Mouse (Mus musculus) midbrain, embryonic 14.5 days (tissue): ENCODE measurements around the gene Csrnp3. TPM values are rescaled to one million over a fixed set of nuclear protein-coding genes. Genes with fewer than 3 reads are reported as not detected.

Source experiments
- ATAC-seq: fragments of 200-750 bp; cut with Nextera tagmentation; 2 replicates; pipeline ENCODE4 v1.8.0; 2017; ENCODE audit warnings: moderate number of reproducible peaks, moderate library complexity; ENCODE audit not compliant: low FRiP score, low TSS enrichment
- DNase-seq: peaks from one replicate; pipeline ENCODE4 v3.0.0-alpha.2; 2015
- H3K27ac ChIP-seq: fragments of 300-500 bp; sonication (generic); replicated peaks from 2 replicates; pipeline ENCODE4 v1.5.1; 2014; ENCODE audit warnings: mild to moderate bottlenecking, low read depth, low read length, moderate library complexity
- H3K27me3 ChIP-seq: fragments of 300-500 bp; sonication (generic); 2 replicates; pipeline ENCODE4 v1.6.1; 2014; ENCODE audit warnings: low read length, control low read depth, mixed read lengths; ENCODE audit not compliant: control insufficient read depth, insufficient read depth
- H3K36me3 ChIP-seq: fragments of 300-500 bp; sonication (generic); 2 replicates; pipeline ENCODE4 v1.6.1; 2014; ENCODE audit warnings: low read length, control low read depth; ENCODE audit not compliant: control insufficient read depth, insufficient read depth
- H3K4me1 ChIP-seq: fragments of 300-500 bp; sonication (generic); 2 replicates; pipeline ENCODE4 v1.6.1; 2014; ENCODE audit warnings: mild to moderate bottlenecking, antibody characterized with exemption, low read length, control low read depth; ENCODE audit not compliant: control insufficient read depth, insufficient read depth
- H3K4me2 ChIP-seq: fragments of 300-500 bp; sonication (generic); 2 replicates; pipeline ENCODE4 v1.6.1; 2014; ENCODE audit warnings: mild to moderate bottlenecking, low read length, moderate library complexity
- H3K4me3 ChIP-seq: fragments of 300-500 bp; sonication (generic); replicated peaks from 2 replicates; pipeline ENCODE4 v1.5.1; 2014; ENCODE audit warnings: low read depth, low read length
- H3K9ac ChIP-seq: fragments of 300-500 bp; sonication (generic); replicated peaks from 2 replicates; pipeline ENCODE4 v1.6.1; 2014; ENCODE audit warnings: mild to moderate bottlenecking, low read length, moderate library complexity
- H3K9me3 ChIP-seq: fragments of 300-500 bp; sonication (generic); 2 replicates; pipeline ENCODE4 v1.6.1; 2016; ENCODE audit warnings: low read length, control low read depth, mixed read lengths; ENCODE audit not compliant: control insufficient read depth
- WGBS: fragments of 180-500 bp; shearing (Covaris S2); extraction: QIAGEN DNeasy Blood & Tissue Kit; methylation state at CpG from one replicate; pipeline ENCODE4 v1.1.7; 2014; 5-methylcytosine and 5-hydroxymethylcytosine counted together
- polyA plus RNA-seq: library from polyadenylated mRNA; unstranded; fragments of >200 nt; fragmentation: Nextera tagmentation; extraction: Ambion mirVana; gene quantifications from 2 replicates; pipeline ENCODE4 v1.2.1, GENCODE M21; 2014

Csrnp3 gene
- polyA plus RNA-seq, 1 experiment from 2014 or later = 81.0 TPM

- no peaks in the 10 kb centered on the region for H3K27me3 ChIP-seq
- no peaks in the 10 kb centered on the region for H3K9me3 ChIP-seq
- 78% methylated on average over 6 of the region's 6 CpGs for WGBS
- H3K9ac ChIP-seq = no peak overlapping the region
- H3K36me3 ChIP-seq = peaks cover 42% of the 10 kb centered on the region
- peaks cover 11% of the 10 kb centered on the region for H3K4me1 ChIP-seq
- H3K4me3 ChIP-seq = no peak overlapping the region
- H3K27ac ChIP-seq = no peak overlapping the region
- DNase-seq (no peak), ATAC-seq (no peak)
- H3K4me2 ChIP-seq = no peak overlapping the region
Measured at GRCm38 (mm10) chr2:66024837-66025236, 179.3 kb downstream of the Csrnp3 start.

GRCm38 (mm10) chr2:66028812-66029211, 183.2 kb downstream of the Csrnp3 start:
- Histone ChIP-seq H3K9ac (no peak overlapping the region), H3K27ac (peak overlapping the region; percentile 76), H3K36me3 (peaks cover 17% of the 10 kb centered on the region), H3K9me3 (no peaks in the 10 kb centered on the region), H3K4me1 (peaks cover 11% of the 10 kb centered on the region), H3K4me2 (no peak overlapping the region), H3K27me3 (no peaks in the 10 kb centered on the region), H3K4me3 (no peak overlapping the region)
- DNase-seq (peak; percentile 88), ATAC-seq (peak; percentile 92)
- WGBS = 2% methylated on average over 5 of the region's 5 CpGs

- ATAC-seq = peak; percentile 77
- H3K27me3 ChIP-seq = no peaks in the 10 kb centered on the region
- no peak overlapping the region for H3K4me3 ChIP-seq
- 62% methylated on average over 9 of the region's 9 CpGs for WGBS
- no peaks in the 10 kb centered on the region for H3K4me1 ChIP-seq
- peak; percentile 70 for DNase-seq
- H3K4me2 ChIP-seq = no peak overlapping the region
- no peak overlapping the region for H3K27ac ChIP-seq
- 0 out of 2 replicates have a peak, but pooled peaks cover 3% of the 10 kb centered on the region for H3K36me3 ChIP-seq
- H3K9me3 ChIP-seq = no peaks in the 10 kb centered on the region
- H3K9ac ChIP-seq = no peak overlapping the region
Measured at GRCm38 (mm10) chr2:66034907-66035679, 189.5 kb downstream of the Csrnp3 start.

DNA sequence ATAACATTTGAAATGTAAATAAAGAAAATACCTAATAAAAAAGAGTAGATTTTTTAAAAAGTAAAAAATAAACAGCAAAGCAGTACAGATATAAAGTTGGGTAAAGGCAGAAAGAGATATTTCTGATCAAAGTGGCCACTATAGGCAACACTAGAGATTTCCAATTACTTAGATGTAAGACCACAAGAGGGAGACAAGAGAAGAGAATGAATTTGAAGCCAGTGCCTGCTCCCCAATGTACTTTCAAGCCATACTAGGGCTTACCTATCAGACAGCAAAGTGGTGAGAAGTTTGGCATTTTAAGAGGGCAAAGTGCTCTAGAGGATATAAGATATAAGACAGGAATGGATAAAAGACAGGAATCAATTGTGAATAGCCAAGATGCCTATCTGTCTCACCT, 195.0 kb downstream of the Csrnp3 start:
- Histone ChIP-seq H3K4me1 (peaks cover 15% of the 10 kb centered on the region; the same call in 1 of the 2 replicates), H3K9me3 (no peaks in the 10 kb centered on the region), H3K27ac (0 out of 2 replicates have a peak overlapping the region, but pooled peaks have one; percentile 66), H3K4me3 (no peak overlapping the region), H3K36me3 (no peaks in the 10 kb centered on the region), H3K27me3 (no peaks in the 10 kb centered on the region), H3K9ac (no peak overlapping the region), H3K4me2 (no peak overlapping the region)
- no peak for ATAC-seq
- no peak for DNase-seq

DNA sequence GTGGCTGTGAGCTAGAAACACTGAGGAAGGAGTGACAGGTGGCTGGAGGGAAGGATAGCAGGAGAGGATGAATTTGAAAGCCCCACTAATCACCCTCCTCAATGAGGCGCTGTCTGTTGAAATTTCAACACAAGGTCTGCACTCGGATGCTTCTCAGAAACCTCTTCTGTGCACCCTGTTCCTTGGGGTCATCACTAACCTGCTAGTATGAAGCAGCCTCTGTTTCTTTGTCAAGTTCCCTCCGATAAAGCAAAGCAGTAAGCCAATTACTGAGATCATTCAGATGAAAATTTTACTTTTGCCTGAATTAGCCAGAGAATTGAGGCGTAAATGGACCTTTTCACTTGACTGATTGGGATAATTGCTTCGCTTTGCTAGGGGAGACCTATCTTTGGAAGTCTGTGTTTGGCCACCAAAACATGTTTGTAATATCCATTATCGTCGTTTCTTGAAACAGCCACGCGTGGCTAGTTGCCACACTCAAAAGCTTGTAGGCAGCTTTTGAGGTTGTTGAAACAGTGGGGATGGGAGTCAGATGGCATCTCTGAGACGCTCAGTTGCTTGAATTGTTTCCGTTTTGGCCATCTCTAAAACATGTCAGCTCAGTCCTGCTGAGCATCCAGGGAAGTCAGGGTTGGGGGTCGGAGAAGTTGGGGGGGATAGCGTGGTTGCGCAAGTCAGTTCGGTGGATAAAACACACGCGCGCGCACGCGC, 195.8 kb downstream of the Csrnp3 start:
- Histone ChIP-seq H3K27ac (peak overlapping the region; percentile 66; the same call in 1 of the 2 replicates), H3K4me3 (no peak overlapping the region), H3K9me3 (no peaks in the 10 kb centered on the region), H3K9ac (no peak overlapping the region), H3K27me3 (no peaks in the 10 kb centered on the region), H3K4me1 (peaks cover 15% of the 10 kb centered on the region; the same call in 1 of the 2 replicates), H3K36me3 (no peaks in the 10 kb centered on the region), H3K4me2 (peak overlapping the region; percentile 17; the same call in 1 of the 2 replicates)
- DNase-seq = peak; percentile 43
- ATAC-seq = peak; percentile 17; the same call in 1 of the 2 replicates
- 71% methylated on average over 21 of the region's 21 CpGs for WGBS

- Histone ChIP-seq H3K36me3 (no peaks in the 10 kb centered on the region), H3K4me2 (peak overlapping the region; percentile 17; the same call in 1 of the 2 replicates), H3K4me3 (no peak overlapping the region), H3K9ac (no peak overlapping the region), H3K27ac (peak overlapping the region; percentile 66; the same call in 1 of the 2 replicates), H3K27me3 (no peaks in the 10 kb centered on the region), H3K9me3 (no peaks in the 10 kb centered on the region), H3K4me1 (peaks cover 15% of the 10 kb centered on the region; the same call in 1 of the 2 replicates)
- 63% methylated on average over 9 of the region's 9 CpGs for WGBS
- ATAC-seq = peak; percentile 62; the same call in 1 of the 2 replicates
- DNase-seq = peak; percentile 86
Measured at GRCm38 (mm10) chr2:66041917-66042419, 196.4 kb downstream of the Csrnp3 start.

GRCm38 (mm10) chr2:66043441-66044404, 198.2 kb downstream of the Csrnp3 start:
- ATAC-seq (peak; percentile 82), DNase-seq (peak; percentile 83)
- Histone ChIP-seq H3K4me2 (peak overlapping the region; percentile 3; the same call in 1 of the 2 replicates), H3K27me3 (no peaks in the 10 kb centered on the region), H3K9me3 (no peaks in the 10 kb centered on the region), H3K4me1 (peaks cover 15% of the 10 kb centered on the region; the same call in 1 of the 2 replicates), H3K4me3 (no peak overlapping the region), H3K36me3 (no peaks in the 10 kb centered on the region), H3K27ac (peak overlapping the region; percentile 76), H3K9ac (no peak overlapping the region)
- WGBS = 12% methylated on average over 17 of the region's 17 CpGs
